Mouse (Mus musculus): ENCODE data around the gene Tmem116.

- TF ChIP-seq POLR2A (IDR thresholded peaks at IDR 0.05; ENCODE audit: borderline replicate concordance, extremely low read depth, insufficient read depth, insufficient read length, poor library complexity, severe bottlenecking) (no peak), CTCF (IDR thresholded peaks at IDR 0.05; ENCODE audit: borderline replicate concordance, extremely low read depth, insufficient read depth, insufficient read length) (no peak)
Observed at GRCm38 (mm10) chr5:121518983-121519382, 67.3 kb downstream of the Tmem116 start.

Measured in brain, embryonic 14.5 days (tissue).